Mouse (Mus musculus) cortical plate, adult 2 months (tissue): ENCODE data around the gene Foxn1.

Source experiments
- CTCF ChIP-seq: fragments of 200-500 bp; IDR thresholded peaks from 2 replicates; pipeline ENCODE4 v1.5.1; 2011; ENCODE audit warnings: mild to moderate bottlenecking, control low read depth, low read length; ENCODE audit not compliant: insufficient read depth; ENCODE audit errors: extremely low read depth
- POLR2A ChIP-seq: fragments of 200-500 bp; IDR thresholded peaks from 2 replicates; pipeline ENCODE4 v1.6.1; 2011; ENCODE audit warnings: mild to moderate bottlenecking, low read length, control low read depth; ENCODE audit not compliant: insufficient read depth; ENCODE audit errors: extremely low read depth

- no peak for TF ChIP-seq CTCF
- no peak for TF ChIP-seq POLR2A
These were observed 72.7 kb downstream of the Foxn1 start for GRCm38 (mm10) chr11:78313662-78314061.
